Mouse (Mus musculus) lung, embryonic 15.5 days (tissue): Measurements from ENCODE around the gene Tdg. TPM values are rescaled to one million over a fixed set of nuclear protein-coding genes. Genes with fewer than 3 reads are reported as not detected.
"Not testable (repeated sequence)": the region's sequence is repeated elsewhere in the genome, so short reads cannot be mapped to it uniquely, and the experiment has no call there.

Experiments used
- ATAC-seq: fragments of 200-750 bp; cut with Nextera tagmentation; 2 replicates; pipeline ENCODE4 v1.8.0; 2017; ENCODE audit warnings: moderate number of reproducible peaks, borderline replicate concordance; ENCODE audit not compliant: low FRiP score, low TSS enrichment; ENCODE audit errors: extremely low read depth
- H3K27ac ChIP-seq: fragments of 300-500 bp; sonication (generic); 2 replicates; pipeline ENCODE4 v1.5.1; 2015; ENCODE audit warnings: moderate library complexity, mild to moderate bottlenecking, inconsistent platforms
- H3K27me3 ChIP-seq: fragments of 300-500 bp; sonication (generic); 2 replicates; pipeline ENCODE4 v1.6.1; 2015; ENCODE audit warnings: inconsistent platforms
- H3K36me3 ChIP-seq: fragments of 300-500 bp; sonication (generic); 2 replicates; pipeline ENCODE4 v1.6.1; 2015; ENCODE audit warnings: inconsistent platforms
- H3K4me1 ChIP-seq: fragments of 300-500 bp; sonication (generic); 2 replicates; pipeline ENCODE4 v1.6.1; 2015; ENCODE audit warnings: inconsistent platforms
- H3K4me2 ChIP-seq: fragments of 300-500 bp; sonication (generic); 2 replicates; pipeline ENCODE4 v1.6.1; 2015; ENCODE audit warnings: inconsistent platforms, mild to moderate bottlenecking, moderate library complexity
- H3K4me3 ChIP-seq: fragments of 300-500 bp; sonication (generic); 2 replicates; pipeline ENCODE4 v1.5.1; 2015; ENCODE audit warnings: mild to moderate bottlenecking, inconsistent platforms
- H3K9ac ChIP-seq: fragments of 300-500 bp; sonication (generic); 2 replicates; pipeline ENCODE4 v1.6.1; 2015; ENCODE audit warnings: inconsistent platforms
- H3K9me3 ChIP-seq: fragments of 300-500 bp; sonication (generic); 2 replicates; pipeline ENCODE4 v1.6.1; 2016; ENCODE audit warnings: inconsistent platforms
- WGBS: fragments of 180-500 bp; shearing (Covaris S2); methylation state at CpG from one replicate; pipeline ENCODE4 v1.1.7; 2015; 5-methylcytosine and 5-hydroxymethylcytosine counted together
- polyA plus RNA-seq: library from polyadenylated mRNA; unstranded; fragments of >200 nt; fragmentation: Nextera tagmentation; extraction: Ambion mirVana; gene quantifications from 2 replicates; pipeline ENCODE4 v1.2.1, GENCODE M21; 2015

The Tdg gene
- polyA plus RNA-seq = 131 and 132 TPM in 2 replicates

DNA sequence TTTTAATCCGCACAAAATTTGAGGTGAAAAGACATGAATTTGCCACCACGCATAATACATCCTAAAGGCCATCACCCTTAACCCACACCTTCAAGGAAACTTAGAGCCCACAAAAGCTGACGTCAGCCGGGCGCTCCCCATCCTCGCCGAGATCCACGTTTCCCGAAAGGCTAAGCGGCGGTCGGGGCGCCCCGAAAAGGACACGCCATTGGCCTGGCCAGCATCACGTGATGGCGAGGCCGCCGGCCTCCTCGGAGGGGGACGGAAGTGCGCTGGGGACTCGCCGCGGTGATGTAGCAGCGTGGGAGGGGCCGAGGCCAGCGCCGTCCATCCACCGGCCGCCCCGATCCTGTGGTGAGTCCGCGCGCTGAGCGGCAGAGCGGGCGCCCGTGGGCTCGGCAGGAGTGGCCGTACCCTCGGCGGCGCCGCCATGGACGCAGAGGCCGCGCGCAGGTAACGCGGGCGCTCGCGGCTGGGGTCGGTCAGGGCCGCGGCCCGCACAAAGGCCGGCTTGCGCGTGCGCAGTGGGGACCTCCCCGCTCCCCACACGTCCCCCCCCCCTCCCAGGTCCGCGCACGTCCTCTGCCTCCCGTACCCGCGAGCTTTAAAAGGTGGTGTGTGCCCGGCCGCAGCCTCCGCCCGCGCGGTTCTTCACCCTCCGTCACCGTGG is at the start of gene Tdg:
Tdg (plus strand) TSS at position 243 of the 670 bp plus-strand sequence.
- H3K36me3 ChIP-seq = peaks cover 19% of the 10 kb centered on the region; the same call in 1 of the 2 replicates
- ATAC-seq = peak; percentile 98
- peaks cover 13% of the 10 kb centered on the region for H3K4me1 ChIP-seq
- H3K27me3 ChIP-seq, H3K9me3 ChIP-seq: not testable (repeated sequence)
- H3K4me2 ChIP-seq = peak within 1 kb of the TSS; percentile 83
- under 1% methylated on average over 77 of the region's 78 CpGs for WGBS
- peak within 1 kb of the TSS; percentile 77 for H3K9ac ChIP-seq
- H3K27ac ChIP-seq = peak within 1 kb of the TSS; percentile 84
- peak within 1 kb of the TSS; percentile 54 for H3K4me3 ChIP-seq

DNA sequence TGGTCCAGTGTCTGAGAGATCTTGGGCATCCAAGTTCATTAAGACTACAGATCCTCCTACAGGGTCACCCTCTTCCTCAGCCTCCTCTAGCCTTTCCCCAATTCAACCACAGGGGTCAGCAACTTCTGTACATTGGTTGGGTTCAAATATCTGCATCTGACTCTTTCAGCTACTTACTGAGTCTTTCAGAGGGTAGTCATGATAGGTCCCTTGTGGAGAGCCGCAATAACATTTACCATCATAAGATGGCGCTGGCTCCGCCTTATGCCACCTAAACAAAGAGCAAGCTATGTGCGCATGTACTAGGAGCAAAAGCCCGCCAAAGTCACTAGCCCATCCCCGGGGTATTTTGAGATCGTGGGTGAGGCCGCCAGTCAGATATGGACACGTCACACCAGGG is 40.0 kb upstream of the Tdg start:
- not testable (repeated sequence) for H3K27ac ChIP-seq, H3K27me3 ChIP-seq, H3K9ac ChIP-seq, H3K9me3 ChIP-seq, H3K4me2 ChIP-seq, H3K4me1 ChIP-seq, ATAC-seq, H3K4me3 ChIP-seq, H3K36me3 ChIP-seq
- 78% methylated on average over 9 of the region's 9 CpGs for WGBS

DNA sequence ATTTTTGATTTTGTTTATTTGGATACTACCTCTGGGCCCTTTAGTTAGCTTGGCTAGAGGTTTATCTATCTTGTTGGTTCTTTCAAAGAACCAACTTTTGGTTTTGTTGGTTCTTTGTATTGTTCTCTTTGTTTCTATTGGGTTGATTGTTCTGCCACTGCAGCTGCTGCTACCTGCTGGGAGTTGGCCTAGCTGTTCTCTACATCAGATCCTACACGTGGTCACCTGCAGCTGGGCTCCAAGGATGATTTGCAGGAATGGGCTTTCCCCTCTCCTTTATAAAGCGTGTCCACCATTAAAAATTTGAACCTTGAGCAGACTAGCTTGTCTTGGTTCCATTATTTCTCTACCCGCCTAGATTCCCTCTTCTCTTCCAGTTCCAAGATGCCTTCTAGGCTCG is 35.2 kb upstream of the Tdg start:
- not testable (repeated sequence) for H3K4me1 ChIP-seq, H3K36me3 ChIP-seq, H3K9me3 ChIP-seq, H3K27ac ChIP-seq, H3K27me3 ChIP-seq, ATAC-seq, H3K4me3 ChIP-seq, H3K9ac ChIP-seq, H3K4me2 ChIP-seq
- WGBS = 64% methylated on average over 4 of the region's 4 CpGs

DNA sequence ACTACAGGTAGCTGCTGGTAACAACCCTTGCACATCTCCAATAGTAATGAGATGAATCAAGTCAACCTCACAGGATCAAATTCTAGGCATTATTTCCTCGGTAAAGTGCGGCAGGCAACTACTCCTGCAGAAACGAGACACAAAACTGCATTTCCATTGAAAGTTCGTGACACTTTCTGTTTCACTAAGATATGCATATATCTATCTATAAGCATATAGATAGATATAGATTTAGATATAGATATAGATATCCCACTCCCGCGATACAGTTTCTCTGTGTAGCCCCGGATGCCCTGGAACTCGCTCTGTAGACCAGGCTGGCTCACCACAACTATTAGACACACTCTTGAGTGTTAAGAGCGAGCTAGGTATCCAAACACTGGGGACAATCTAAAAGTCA is 7.4 kb upstream of the Tdg start:
- Histone ChIP-seq H3K27ac (no peak overlapping the region), H3K36me3 (no peaks in the 10 kb centered on the region), H3K27me3 (no peaks in the 10 kb centered on the region), H3K4me2 (peak overlapping the region; percentile 71), H3K4me1 (peaks cover 4% of the 10 kb centered on the region; the same call in 1 of the 2 replicates), H3K9me3 (no peaks in the 10 kb centered on the region), H3K9ac (peak overlapping the region; percentile 85), H3K4me3 (peak overlapping the region; percentile 85)
- 21% methylated on average over 9 of the region's 9 CpGs for WGBS
- no peak for ATAC-seq

DNA sequence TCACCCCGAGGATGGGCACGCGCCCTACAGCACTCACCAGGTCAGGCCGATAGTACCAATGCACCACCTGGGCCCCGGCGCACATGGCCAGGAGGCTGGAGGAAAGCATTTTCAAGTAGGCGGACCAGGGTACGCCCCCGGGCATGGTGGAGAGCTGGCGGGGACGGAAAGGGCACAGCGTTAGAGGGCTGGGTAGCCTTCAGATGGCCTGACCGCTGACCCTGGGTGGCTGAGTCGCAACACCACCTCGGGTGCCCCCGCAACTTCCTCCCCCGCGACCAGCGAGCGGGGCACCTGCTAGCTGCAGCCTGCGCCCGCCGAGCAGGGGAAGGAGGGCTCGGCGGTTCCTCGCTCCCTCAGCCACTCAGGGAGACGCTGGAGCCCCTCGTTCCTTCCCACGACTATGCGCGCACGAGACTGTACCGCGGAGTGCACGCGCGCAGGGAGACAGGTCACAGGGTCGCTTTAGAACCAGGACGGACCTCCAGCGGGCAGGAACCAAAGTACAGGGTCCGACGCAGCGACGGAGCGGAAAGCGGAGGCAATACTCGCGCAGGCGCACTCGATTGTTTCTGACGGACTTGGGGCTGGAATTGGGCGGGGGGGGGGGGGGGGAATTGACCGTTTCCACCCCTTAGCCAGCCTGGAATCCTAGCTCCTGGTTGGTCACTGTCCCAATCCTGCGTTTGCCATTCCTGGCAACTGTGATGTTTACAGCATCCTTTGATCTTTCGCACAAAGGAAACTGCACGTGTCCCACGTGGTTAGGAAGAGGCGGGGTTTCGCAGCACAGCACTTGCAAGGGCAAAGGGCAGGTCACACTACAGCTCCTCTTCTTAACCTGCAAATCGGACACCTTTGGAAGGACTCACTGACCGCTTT is 6.7 kb upstream of the Tdg start, which contains the start of gene 1190007I07Rik:
1190007I07Rik (minus strand) TSS at position 558 of the 882 bp plus-strand sequence.
- Histone ChIP-seq H3K36me3 (no peaks in the 10 kb centered on the region), H3K27ac (peak within 1 kb of the TSS; percentile 88), H3K9ac (peak within 1 kb of the TSS; percentile 85), H3K9me3 (no peaks in the 10 kb centered on the region), H3K4me1 (peaks cover 4% of the 10 kb centered on the region; the same call in 1 of the 2 replicates), H3K4me2 (peak within 1 kb of the TSS; percentile 71), H3K27me3 (no peaks in the 10 kb centered on the region), H3K4me3 (peak within 1 kb of the TSS; percentile 85)
- under 1% methylated on average over 61 of the region's 61 CpGs for WGBS
- peak; percentile 91 for ATAC-seq

DNA sequence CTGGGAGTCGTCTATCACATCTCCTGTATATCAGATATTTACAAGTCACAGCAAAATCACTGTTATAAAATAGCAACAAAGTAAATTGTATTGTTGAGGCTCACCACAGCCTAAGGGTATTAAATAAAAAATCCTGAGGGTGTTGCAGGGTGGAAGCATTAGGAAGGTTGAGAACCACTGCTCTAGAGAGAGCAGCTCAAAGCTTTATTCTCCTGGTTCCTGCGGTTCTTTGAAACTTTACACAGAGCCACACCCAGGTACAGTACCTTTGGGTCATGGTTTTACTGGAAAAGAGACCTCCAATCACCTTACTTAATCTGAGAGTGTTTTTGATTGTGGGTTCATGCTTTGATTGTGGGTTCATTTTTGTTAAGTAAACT is 6.1 kb upstream of the Tdg start:
- not testable (repeated sequence) for H3K27me3 ChIP-seq, H3K36me3 ChIP-seq, H3K4me1 ChIP-seq, ATAC-seq, H3K9me3 ChIP-seq
- peak overlapping the region; percentile 85 for H3K4me3 ChIP-seq
- WGBS = 2% methylated on average over 2 of the region's 2 CpGs
- H3K9ac ChIP-seq = peak overlapping the region; percentile 85
- H3K4me2 ChIP-seq = peak overlapping the region; percentile 71
- H3K27ac ChIP-seq = peak overlapping the region; percentile 88

DNA sequence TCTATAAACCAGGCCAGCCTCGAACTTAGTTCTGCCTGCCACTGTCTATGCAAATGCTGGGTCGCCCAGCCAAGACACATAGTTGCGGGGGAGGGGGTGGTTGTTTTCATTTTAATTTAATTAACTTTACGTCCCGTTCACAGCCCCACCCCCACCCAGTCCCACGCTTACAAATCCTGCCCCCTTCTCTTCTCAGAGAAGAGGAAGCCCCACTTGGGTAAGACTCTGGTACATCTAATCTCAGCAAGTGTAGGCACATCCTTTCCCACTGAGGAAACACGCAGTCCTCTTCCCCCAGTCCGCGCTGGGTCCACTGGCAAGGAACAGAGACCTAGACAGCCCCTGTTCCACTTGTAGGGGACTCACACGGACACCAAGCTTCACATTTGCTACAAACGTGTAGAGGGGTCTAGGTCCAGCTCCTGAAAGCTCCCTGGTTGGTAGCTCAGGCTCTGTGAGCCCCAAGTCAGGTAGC is 480 bp upstream of the Tdg start:
- WGBS = 4% methylated on average over 11 of the region's 11 CpGs
- ATAC-seq = peak; percentile 24

DNA sequence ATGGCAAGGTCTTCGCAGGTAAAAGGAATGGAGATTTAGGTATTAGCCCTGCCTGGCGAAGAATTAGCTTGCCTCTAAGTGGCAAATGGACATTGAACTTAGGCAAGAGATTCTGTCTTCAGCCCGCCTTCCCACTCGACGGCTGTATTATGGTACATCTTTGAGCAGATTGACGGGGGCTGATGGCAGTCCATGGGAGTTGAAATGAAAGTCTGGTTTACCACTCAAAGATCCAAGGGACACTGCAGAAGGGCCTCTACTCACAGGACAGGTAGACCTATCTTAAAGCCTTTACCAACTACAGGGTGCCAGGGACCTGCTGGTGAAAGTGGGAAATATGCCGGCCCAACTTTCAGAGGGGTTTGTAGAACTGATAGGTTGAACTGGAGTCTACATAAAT is 869 bp downstream of the Tdg start:
- peak overlapping the region; percentile 54 for H3K4me3 ChIP-seq
- H3K27ac ChIP-seq = no peak overlapping the region; the same call in 1 of the 2 replicates
- peaks cover 19% of the 10 kb centered on the region; the same call in 1 of the 2 replicates for H3K36me3 ChIP-seq
- peak overlapping the region; percentile 67 for H3K4me2 ChIP-seq
- H3K4me1 ChIP-seq = peaks cover 13% of the 10 kb centered on the region
- no peak for ATAC-seq
- H3K9me3 ChIP-seq = no peaks in the 10 kb centered on the region
- 10% methylated on average over 7 of the region's 7 CpGs for WGBS
- H3K9ac ChIP-seq = peak overlapping the region; percentile 77
- no peaks in the 10 kb centered on the region for H3K27me3 ChIP-seq

More for the DNA sequence above, 480 bp upstream of the Tdg start:
- peak overlapping the region; percentile 84 for H3K27ac ChIP-seq
- H3K27me3 ChIP-seq = no peaks in the 10 kb centered on the region
- peaks cover 13% of the 10 kb centered on the region for H3K4me1 ChIP-seq
- H3K4me2 ChIP-seq = peak overlapping the region; percentile 83
- peaks cover 15% of the 10 kb centered on the region; the same call in 1 of the 2 replicates for H3K36me3 ChIP-seq
- no peaks in the 10 kb centered on the region for H3K9me3 ChIP-seq
- peak overlapping the region; percentile 54 for H3K4me3 ChIP-seq
- H3K9ac ChIP-seq = peak overlapping the region; percentile 60

DNA sequence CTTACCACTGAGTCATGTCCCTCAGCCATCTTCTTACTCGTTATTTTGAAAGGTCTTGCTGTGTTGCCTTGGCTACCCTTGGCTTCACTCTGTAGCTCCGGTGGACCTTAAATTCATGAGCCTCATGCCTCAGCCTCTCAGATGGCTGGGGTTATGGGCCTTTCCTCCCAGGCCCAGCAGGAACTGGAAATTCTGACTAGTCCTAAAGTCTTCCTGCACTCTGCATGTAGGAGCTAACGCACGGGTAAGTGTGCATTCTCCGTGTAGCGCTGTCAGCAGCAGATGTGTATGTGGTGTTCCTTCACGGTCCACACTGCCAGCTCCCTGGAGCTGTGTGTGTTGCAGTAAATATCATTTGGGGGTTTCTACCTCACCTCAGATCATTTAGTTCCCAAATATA is 1.5 kb downstream of the Tdg start:
- H3K4me3 ChIP-seq = peak overlapping the region; percentile 54
- peak overlapping the region; percentile 25; the same call in 1 of the 2 replicates for H3K9ac ChIP-seq
- H3K27ac ChIP-seq = no peak overlapping the region
- H3K9me3 ChIP-seq = no peaks in the 10 kb centered on the region
- no peak for ATAC-seq
- WGBS = 79% methylated on average over 7 of the region's 7 CpGs
- peaks cover 19% of the 10 kb centered on the region; the same call in 1 of the 2 replicates for H3K36me3 ChIP-seq
- peak overlapping the region; percentile 67 for H3K4me2 ChIP-seq
- H3K4me1 ChIP-seq = peaks cover 13% of the 10 kb centered on the region
- H3K27me3 ChIP-seq = no peaks in the 10 kb centered on the region

DNA sequence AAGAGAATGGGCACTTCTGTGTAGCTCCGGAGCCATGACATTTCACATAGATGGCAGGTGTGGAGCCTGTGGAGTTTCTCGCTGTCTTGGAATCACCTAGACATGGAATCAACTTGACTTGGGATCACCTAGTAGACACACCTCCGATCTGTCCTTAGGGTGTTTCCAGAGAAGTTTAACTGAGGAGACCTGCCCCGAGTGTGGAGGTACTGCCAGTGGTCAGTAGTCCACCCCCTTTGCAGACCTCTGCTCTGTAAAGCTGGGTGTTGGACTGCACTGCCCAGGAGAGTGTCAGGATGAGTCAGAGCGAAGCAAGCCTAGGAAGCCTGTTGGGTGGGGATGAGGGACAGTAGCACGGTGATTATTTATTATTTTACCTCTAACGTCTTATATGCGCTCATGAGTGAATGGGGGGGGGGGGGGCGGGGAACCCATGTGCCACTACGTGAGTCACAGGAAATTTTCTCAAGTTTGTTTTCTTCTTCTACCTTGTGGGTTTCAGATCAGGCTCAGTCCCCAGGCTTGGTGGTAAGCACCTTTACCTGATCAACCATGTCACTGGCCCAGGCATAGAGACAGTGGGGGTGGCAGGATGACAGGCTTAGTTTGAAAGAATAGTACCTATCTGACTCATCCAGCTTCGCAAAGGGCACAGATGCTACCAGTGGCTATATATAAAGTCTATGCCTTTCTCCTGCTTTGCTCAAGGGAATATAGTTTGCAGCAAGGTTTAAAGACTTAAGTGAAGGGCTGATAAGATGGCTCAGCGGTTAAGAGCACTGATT is 3.1 kb downstream of the Tdg start:
- Histone ChIP-seq H3K4me3 (no peak overlapping the region), H3K4me2 (no peak overlapping the region), H3K9me3 (no peaks in the 10 kb centered on the region), H3K27ac (no peak overlapping the region), H3K27me3 (no peaks in the 10 kb centered on the region), H3K4me1 (peaks cover 13% of the 10 kb centered on the region), H3K36me3 (peaks cover 33% of the 10 kb centered on the region), H3K9ac (no peak overlapping the region)
- 95% methylated on average over 12 of the region's 12 CpGs for WGBS
- ATAC-seq = no peak

DNA sequence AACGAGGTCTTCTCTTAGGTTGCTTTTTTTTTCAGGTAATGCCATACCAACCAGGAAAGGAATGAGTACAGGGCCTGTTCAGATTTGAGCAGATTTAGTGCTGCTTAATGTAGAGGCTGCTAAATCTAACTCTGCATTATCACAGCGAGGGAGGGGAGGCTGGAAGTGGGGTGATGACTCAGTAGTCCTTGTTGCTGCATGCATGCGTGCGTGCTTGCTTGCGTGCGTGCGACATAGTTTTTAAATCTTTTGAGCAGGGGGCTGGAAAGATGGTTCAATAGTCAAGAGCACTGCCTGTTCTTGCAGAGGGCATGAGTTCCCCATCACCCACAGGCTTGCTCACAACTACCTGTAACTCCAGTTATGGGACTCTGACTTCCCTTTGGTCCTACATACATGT is 4.7 kb downstream of the Tdg start:
- no peaks in the 10 kb centered on the region for H3K27me3 ChIP-seq
- peaks cover 13% of the 10 kb centered on the region for H3K4me1 ChIP-seq
- no peak overlapping the region for H3K4me3 ChIP-seq
- H3K27ac ChIP-seq = no peak overlapping the region
- no peak for ATAC-seq
- H3K4me2 ChIP-seq = no peak overlapping the region
- peaks cover 42% of the 10 kb centered on the region for H3K36me3 ChIP-seq
- no peak overlapping the region for H3K9ac ChIP-seq
- WGBS = 97% methylated on average over 7 of the region's 7 CpGs
- H3K9me3 ChIP-seq = no peaks in the 10 kb centered on the region
